Mouse (Mus musculus): Measurements from ENCODE around the gene Ggnbp2. TPM values are rescaled to one million over a fixed set of nuclear protein-coding genes. Genes with fewer than 3 reads are reported as not detected.

Ggnbp2 gene
- polyA plus RNA-seq (2015; fragmentation: Nextera tagmentation; extraction: Ambion mirVana) = 71.4 and 73.3 TPM in 2 replicates

- H3K36me3 ChIP-seq (ENCODE audit: control insufficient read depth, insufficient read depth) = no peaks in the 10 kb centered on the region
- H3K4me1 ChIP-seq (replicated peaks; ENCODE audit: control insufficient read depth, insufficient read depth, low read length) = peaks cover 19% of the 10 kb centered on the region
- H3K27ac ChIP-seq (ENCODE audit: low read length) = peak within 1 kb of the TSS; percentile 99
- no peaks in the 10 kb centered on the region for H3K9me3 ChIP-seq (ENCODE audit: control insufficient read depth, low read length)
- peak within 1 kb of the TSS; percentile 81 for H3K4me3 ChIP-seq (replicated peaks; ENCODE audit: low read length)
- peak; percentile 84 for ATAC-seq
- H3K9ac ChIP-seq (replicated peaks; ENCODE audit: low read depth, low read length) = peak within 1 kb of the TSS; percentile 96
- WGBS = under 1% methylated on average over 42 of the region's 62 CpGs
- H3K4me2 ChIP-seq (ENCODE audit: low read length) = peak within 1 kb of the TSS; percentile 92
- H3K27me3 ChIP-seq (replicated peaks; ENCODE audit: control insufficient read depth, insufficient read depth, low read length) = no peaks in the 10 kb centered on the region
These were observed at the start of gene Ggnbp2 for GRCm38 (mm10) chr11:84870337-84871043. TSS of gene Ggnbp2 (minus strand) at chr11:84870817.

GRCm38 (mm10) chr11:84919951-84920350 lies 49.3 kb upstream of the Ggnbp2 start:
- Histone ChIP-seq H3K27ac (ENCODE audit: low read length) (no peak overlapping the region), H3K9me3 (ENCODE audit: control insufficient read depth, low read length) (no peaks in the 10 kb centered on the region), H3K9ac (replicated peaks; ENCODE audit: low read depth, low read length) (no peak overlapping the region), H3K27me3 (replicated peaks; ENCODE audit: control insufficient read depth, insufficient read depth, low read length) (no peaks in the 10 kb centered on the region), H3K4me1 (replicated peaks; ENCODE audit: control insufficient read depth, insufficient read depth, low read length) (peaks cover 12% of the 10 kb centered on the region), H3K4me3 (replicated peaks; ENCODE audit: low read length) (no peak overlapping the region), H3K4me2 (ENCODE audit: low read length) (no peak overlapping the region), H3K36me3 (ENCODE audit: control insufficient read depth, insufficient read depth) (no peaks in the 10 kb centered on the region)
- no peak for ATAC-seq
- 75% methylated on average over 7 of the region's 7 CpGs for WGBS

DNA sequence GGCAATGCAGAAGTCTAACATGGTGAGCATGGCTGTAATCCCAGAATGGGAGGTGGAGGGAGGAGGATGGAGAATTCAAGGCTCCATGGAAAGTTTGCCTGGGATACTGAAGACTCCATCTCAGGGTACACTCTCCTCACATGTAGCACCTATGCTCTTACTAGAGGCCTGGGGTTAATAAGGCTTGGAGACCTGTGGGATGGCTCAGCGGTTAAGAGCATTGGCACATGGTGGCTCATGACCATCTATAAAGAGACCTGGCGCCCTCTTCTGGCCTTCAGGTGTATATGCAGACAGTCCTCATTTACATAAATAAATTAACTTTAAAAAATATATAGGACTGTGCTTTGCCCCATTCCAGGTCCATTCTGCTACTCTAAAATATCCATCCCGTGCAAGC lies 48.7 kb upstream of the Ggnbp2 start:
- no peak overlapping the region for H3K27ac ChIP-seq (ENCODE audit: low read length)
- H3K27me3 ChIP-seq (replicated peaks; ENCODE audit: control insufficient read depth, insufficient read depth, low read length) = no peaks in the 10 kb centered on the region
- H3K9ac ChIP-seq (replicated peaks; ENCODE audit: low read depth, low read length) = no peak overlapping the region
- no peak overlapping the region for H3K4me3 ChIP-seq (replicated peaks; ENCODE audit: low read length)
- no peak for ATAC-seq
- H3K4me2 ChIP-seq (ENCODE audit: low read length) = no peak overlapping the region
- WGBS = 31% methylated on average over 3 of the region's 3 CpGs
- H3K36me3 ChIP-seq (ENCODE audit: control insufficient read depth, insufficient read depth) = no peaks in the 10 kb centered on the region
- H3K9me3 ChIP-seq (ENCODE audit: control insufficient read depth, low read length) = no peaks in the 10 kb centered on the region
- H3K4me1 ChIP-seq (replicated peaks; ENCODE audit: control insufficient read depth, insufficient read depth, low read length) = peaks cover 18% of the 10 kb centered on the region

- ATAC-seq = peak; percentile 80
- Histone ChIP-seq H3K9ac (replicated peaks; ENCODE audit: low read depth, low read length) (no peak overlapping the region), H3K4me3 (replicated peaks; ENCODE audit: low read length) (no peak overlapping the region), H3K4me2 (ENCODE audit: low read length) (peak overlapping the region; percentile 25; the same call in 1 of the 2 replicates), H3K27me3 (replicated peaks; ENCODE audit: control insufficient read depth, insufficient read depth, low read length) (no peaks in the 10 kb centered on the region), H3K4me1 (replicated peaks; ENCODE audit: control insufficient read depth, insufficient read depth, low read length) (peaks cover 18% of the 10 kb centered on the region), H3K36me3 (ENCODE audit: control insufficient read depth, insufficient read depth) (no peaks in the 10 kb centered on the region), H3K9me3 (ENCODE audit: control insufficient read depth, low read length) (no peaks in the 10 kb centered on the region), H3K27ac (ENCODE audit: low read length) (no peak overlapping the region)
- 5% methylated on average over 16 of the region's 16 CpGs for WGBS
These were observed 47.8 kb upstream of the Ggnbp2 start for GRCm38 (mm10) chr11:84918425-84918824.

GRCm38 (mm10) chr11:84916703-84917300 lies 46.2 kb upstream of the Ggnbp2 start:
- ATAC-seq = no peak
- peak overlapping the region; percentile 43 for H3K9ac ChIP-seq (replicated peaks; ENCODE audit: low read depth, low read length)
- peaks cover 8% of the 10 kb centered on the region for H3K36me3 ChIP-seq (ENCODE audit: control insufficient read depth, insufficient read depth)
- peak overlapping the region; percentile 48 for H3K4me2 ChIP-seq (ENCODE audit: low read length)
- H3K4me3 ChIP-seq (replicated peaks; ENCODE audit: low read length) = peak overlapping the region; percentile 63
- no peaks in the 10 kb centered on the region for H3K9me3 ChIP-seq (ENCODE audit: control insufficient read depth, low read length)
- H3K27ac ChIP-seq (ENCODE audit: low read length) = no peak overlapping the region
- WGBS = 54% methylated on average over 7 of the region's 7 CpGs
- peaks cover 18% of the 10 kb centered on the region for H3K4me1 ChIP-seq (replicated peaks; ENCODE audit: control insufficient read depth, insufficient read depth, low read length)
- no peaks in the 10 kb centered on the region for H3K27me3 ChIP-seq (replicated peaks; ENCODE audit: control insufficient read depth, insufficient read depth, low read length)

DNA sequence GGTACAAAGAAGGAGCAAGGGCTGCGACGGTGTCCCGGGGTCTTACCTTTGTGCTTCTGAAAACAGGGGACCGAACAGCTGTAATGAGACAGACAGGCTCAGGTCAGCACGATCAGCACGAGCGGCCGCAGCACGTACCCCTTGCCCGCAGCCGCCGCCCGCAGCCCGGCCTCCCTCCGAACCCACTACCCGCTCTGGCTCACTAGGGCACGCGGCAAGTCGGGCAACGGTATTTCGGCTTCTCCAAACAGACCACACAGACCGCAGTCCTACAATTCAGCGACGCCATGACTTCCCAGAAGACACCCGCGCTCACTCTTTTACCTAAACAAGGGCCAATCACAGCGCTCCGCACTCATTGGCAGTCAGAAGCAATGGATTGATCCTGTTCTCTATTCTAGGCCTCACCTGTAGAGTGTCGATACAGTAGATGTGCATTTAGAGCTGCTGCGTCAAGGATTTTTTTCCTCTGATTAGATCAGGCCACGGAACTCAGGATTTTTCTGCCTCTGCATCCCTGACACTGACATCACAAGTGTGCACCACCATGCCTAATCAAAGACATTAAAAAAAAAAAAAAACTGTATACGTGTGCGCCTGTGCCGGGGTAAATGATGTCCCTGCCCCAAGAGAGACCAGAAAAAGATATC lies 45.6 kb upstream of the Ggnbp2 start, which contains the start of gene Znhit3:
Znhit3 (minus strand) TSS at position 314 of the 650 bp plus-strand sequence.
- Histone ChIP-seq H3K4me2 (ENCODE audit: low read length) (peak within 1 kb of the TSS; percentile 73), H3K9ac (replicated peaks; ENCODE audit: low read depth, low read length) (peak within 1 kb of the TSS; percentile 60), H3K4me1 (replicated peaks; ENCODE audit: control insufficient read depth, insufficient read depth, low read length) (peaks cover 18% of the 10 kb centered on the region), H3K36me3 (ENCODE audit: control insufficient read depth, insufficient read depth) (peaks cover 12% of the 10 kb centered on the region), H3K27me3 (replicated peaks; ENCODE audit: control insufficient read depth, insufficient read depth, low read length) (no peaks in the 10 kb centered on the region), H3K9me3 (ENCODE audit: control insufficient read depth, low read length) (no peaks in the 10 kb centered on the region), H3K4me3 (replicated peaks; ENCODE audit: low read length) (peak within 1 kb of the TSS; percentile 63), H3K27ac (ENCODE audit: low read length) (no peak within 1 kb of the TSS)
- WGBS = 3% methylated on average over 34 of the region's 34 CpGs
- ATAC-seq = peak; percentile 96

DNA sequence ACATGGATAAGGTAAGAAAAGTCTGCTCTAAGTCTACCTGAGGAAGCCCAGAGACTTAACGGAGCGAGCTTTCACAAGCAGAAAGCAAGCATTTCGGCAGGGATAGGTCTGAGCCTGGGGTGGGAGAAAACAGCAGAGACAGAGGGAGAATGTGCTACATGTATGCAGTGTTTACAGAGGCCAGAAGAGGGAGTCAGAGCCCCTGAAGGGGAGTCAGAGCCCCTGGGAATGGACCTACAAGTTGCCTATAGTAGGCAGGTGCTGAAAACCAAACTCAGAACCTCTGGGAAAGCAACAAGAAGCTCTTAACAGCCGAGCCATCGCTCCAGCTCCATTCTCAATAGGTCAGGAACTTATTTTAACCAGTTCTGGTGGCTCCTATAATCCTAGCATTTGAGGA lies 44.1 kb upstream of the Ggnbp2 start:
- ATAC-seq = no peak
- Histone ChIP-seq H3K36me3 (ENCODE audit: control insufficient read depth, insufficient read depth) (peaks cover 18% of the 10 kb centered on the region), H3K4me2 (ENCODE audit: low read length) (no peak overlapping the region), H3K4me1 (replicated peaks; ENCODE audit: control insufficient read depth, insufficient read depth, low read length) (peaks cover 18% of the 10 kb centered on the region), H3K4me3 (replicated peaks; ENCODE audit: low read length) (no peak overlapping the region), H3K27ac (ENCODE audit: low read length) (no peak overlapping the region), H3K9me3 (ENCODE audit: control insufficient read depth, low read length) (no peaks in the 10 kb centered on the region), H3K27me3 (replicated peaks; ENCODE audit: control insufficient read depth, insufficient read depth, low read length) (no peaks in the 10 kb centered on the region), H3K9ac (replicated peaks; ENCODE audit: low read depth, low read length) (no peak overlapping the region)
- 80% methylated on average over 5 of the region's 5 CpGs for WGBS

GRCm38 (mm10) chr11:84910411-84910810 lies 39.8 kb upstream of the Ggnbp2 start:
- Histone ChIP-seq H3K4me2 (ENCODE audit: low read length) (no peak overlapping the region), H3K9ac (replicated peaks; ENCODE audit: low read depth, low read length) (no peak overlapping the region), H3K4me3 (replicated peaks; ENCODE audit: low read length) (no peak overlapping the region), H3K27ac (ENCODE audit: low read length) (no peak overlapping the region), H3K4me1 (replicated peaks; ENCODE audit: control insufficient read depth, insufficient read depth, low read length) (peaks cover 11% of the 10 kb centered on the region), H3K36me3 (ENCODE audit: control insufficient read depth, insufficient read depth) (peaks cover 26% of the 10 kb centered on the region), H3K27me3 (replicated peaks; ENCODE audit: control insufficient read depth, insufficient read depth, low read length) (no peaks in the 10 kb centered on the region), H3K9me3 (ENCODE audit: control insufficient read depth, low read length) (no peaks in the 10 kb centered on the region)
- 71% methylated on average over 4 of the region's 4 CpGs for WGBS
- ATAC-seq = no peak

- no peaks in the 10 kb centered on the region for H3K9me3 ChIP-seq (ENCODE audit: control insufficient read depth, low read length)
- H3K27me3 ChIP-seq (replicated peaks; ENCODE audit: control insufficient read depth, insufficient read depth, low read length) = no peaks in the 10 kb centered on the region
- no peak overlapping the region for H3K4me3 ChIP-seq (replicated peaks; ENCODE audit: low read length)
- H3K27ac ChIP-seq (ENCODE audit: low read length) = no peak overlapping the region
- no peak overlapping the region for H3K4me2 ChIP-seq (ENCODE audit: low read length)
- peaks cover 30% of the 10 kb centered on the region for H3K36me3 ChIP-seq (ENCODE audit: control insufficient read depth, insufficient read depth)
- no peak for ATAC-seq
- H3K9ac ChIP-seq (replicated peaks; ENCODE audit: low read depth, low read length) = no peak overlapping the region
- no peaks in the 10 kb centered on the region for H3K4me1 ChIP-seq (replicated peaks; ENCODE audit: control insufficient read depth, insufficient read depth, low read length)
- WGBS = 93% methylated on average over 6 of the region's 6 CpGs
These were observed 37.9 kb upstream of the Ggnbp2 start for GRCm38 (mm10) chr11:84908480-84908879.
